Mouse (Mus musculus): Measurements from ENCODE around the gene Tns1.

DNA sequence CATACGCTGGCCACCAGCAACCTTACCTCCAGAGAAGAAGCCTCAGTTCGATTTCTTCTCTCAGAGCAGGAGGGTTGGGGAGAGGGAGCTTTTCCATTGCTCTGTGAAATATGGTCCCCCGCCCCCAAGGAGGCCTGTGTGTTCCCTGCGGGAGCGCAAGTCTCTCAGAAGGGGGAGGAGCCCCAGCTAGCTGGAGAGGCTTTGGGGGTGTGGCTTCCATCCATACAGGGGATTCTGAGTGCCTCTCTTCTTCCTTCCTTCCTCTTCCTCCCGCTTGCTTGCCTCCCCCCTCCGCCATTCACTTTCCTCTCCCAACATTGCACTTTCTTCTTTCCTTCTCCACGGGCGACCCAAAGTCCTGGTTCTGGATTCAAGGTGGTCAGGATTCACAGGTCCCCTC lies 210.2 kb downstream of the Tns1 start:
- TF ChIP-seq EP300 (IDR thresholded peaks at IDR 0.05; ENCODE audit: low read length) (no peak), MXI1 (IDR thresholded peaks at IDR 0.05; ENCODE audit: low read depth, low read length) (no peak), CTCF (conservative IDR thresholded peaks at IDR 0.05 in 1 of 2, IDR thresholded peaks at IDR 0.05 in 1 of 2; ENCODE audit: low read depth in 2 of 2, low read length in 2 of 2) (no peak)

All from CH12.LX (cell line).